Mouse (Mus musculus) layer of hippocampus, adult 8-10 months (tissue): Measurements from ENCODE around the gene Nfia. TPM values are rescaled to one million over a fixed set of nuclear protein-coding genes. Genes with fewer than 3 reads are reported as not detected.

Experiments used
- DNase-seq, 2 experiments: peaks; one replicate each; pipeline ENCODE4 v3.0.0; 2022; ENCODE audit warnings: low spot score in 2 of 2
- total RNA-seq, 4 experiments: library from RNA; stranded (reverse); gene quantifications; 2 replicates each; pipeline ENCODE4 v1.2.4; 2022

Nfia gene
- total RNA-seq, 4 experiments from 2014 or later: 94.9 to 110 (median 97.8) TPM

GRCm38 (mm10) chr4:97782497-97782896 is 10.0 kb downstream of the Nfia start:
- no peak for DNase-seq

GRCm38 (mm10) chr4:97783073-97783879 is 10.7 kb downstream of the Nfia start:
- DNase-seq: no peak

- DNase-seq: no peak
Measured at GRCm38 (mm10) chr4:97784236-97784635, 11.7 kb downstream of the Nfia start.

- no peak for DNase-seq
Measured at GRCm38 (mm10) chr4:97785547-97786271, 13.2 kb downstream of the Nfia start.

GRCm38 (mm10) chr4:97786571-97786970 is 14.0 kb downstream of the Nfia start:
- no peak for DNase-seq

- no peak for DNase-seq
Measured at GRCm38 (mm10) chr4:97787515-97787914, 15.0 kb downstream of the Nfia start.

- DNase-seq: no peak
Measured at GRCm38 (mm10) chr4:97788537-97788936, 16.0 kb downstream of the Nfia start.

- no peak for DNase-seq
Measured at GRCm38 (mm10) chr4:97793931-97794330, 21.4 kb downstream of the Nfia start.

GRCm38 (mm10) chr4:97794865-97795264 is 22.3 kb downstream of the Nfia start:
- no peak for DNase-seq

- no peak for DNase-seq
Measured at GRCm38 (mm10) chr4:97795957-97796356, 23.4 kb downstream of the Nfia start.

GRCm38 (mm10) chr4:97796505-97796904 is 24.0 kb downstream of the Nfia start:
- DNase-seq: no peak

- DNase-seq: no peak
Measured at GRCm38 (mm10) chr4:97803791-97804190, 31.3 kb downstream of the Nfia start.

- no peak for DNase-seq
Measured at GRCm38 (mm10) chr4:97804638-97805037, 32.1 kb downstream of the Nfia start.

GRCm38 (mm10) chr4:97805255-97805654 is 32.7 kb downstream of the Nfia start:
- no peak for DNase-seq

- no peak for DNase-seq
Measured at GRCm38 (mm10) chr4:97805896-97806808, 33.6 kb downstream of the Nfia start.

- DNase-seq: no peak
Measured at GRCm38 (mm10) chr4:97806924-97807323, 34.4 kb downstream of the Nfia start.

GRCm38 (mm10) chr4:97808885-97809284 is 36.4 kb downstream of the Nfia start:
- no peak for DNase-seq

GRCm38 (mm10) chr4:97809582-97810295 is 37.2 kb downstream of the Nfia start:
- no peak for DNase-seq

- no peak for DNase-seq
Measured at GRCm38 (mm10) chr4:97810348-97810939, 37.9 kb downstream of the Nfia start.

- DNase-seq: no peak
Measured at GRCm38 (mm10) chr4:97813035-97813434, 40.5 kb downstream of the Nfia start.

GRCm38 (mm10) chr4:97813996-97814395 is 41.5 kb downstream of the Nfia start:
- no peak for DNase-seq
